Mouse (Mus musculus): Measurements from ENCODE around the gene Tlx2.

DNA sequence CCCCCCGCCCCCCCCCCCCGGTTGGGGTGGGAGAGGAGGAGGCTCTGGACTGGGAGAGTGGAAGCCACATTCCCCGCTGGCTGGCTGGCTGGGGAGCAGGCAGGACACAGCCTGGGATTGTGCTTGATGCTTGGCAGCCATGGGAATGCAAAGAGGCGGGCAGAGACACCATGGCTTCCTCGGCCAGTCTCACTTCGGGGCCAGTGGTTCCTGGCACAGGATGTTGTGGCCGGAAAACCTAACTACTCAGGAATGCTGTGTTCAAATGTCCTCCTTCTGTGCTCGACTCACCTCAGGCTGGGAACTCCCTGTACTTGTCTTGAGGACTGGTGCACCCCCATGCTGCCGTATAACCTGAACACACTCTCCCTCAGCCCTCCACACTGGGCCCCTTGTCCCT is 42.4 kb downstream of the Tlx2 start:
- TF ChIP-seq E2F4 (IDR thresholded peaks at IDR 0.05; ENCODE audit: insufficient read depth): no peak
- no peak for TF ChIP-seq POLR2A (IDR thresholded peaks at IDR 0.05; ENCODE audit: insufficient read length, low read depth)
- TF ChIP-seq MAX (IDR thresholded peaks at IDR 0.05; ENCODE audit: low read depth): no peak
- no peak for TF ChIP-seq POLR2AphosphoS2 (IDR thresholded peaks at IDR 0.05; ENCODE audit: insufficient read length, low read depth)
- no peak for TF ChIP-seq SRF (IDR thresholded peaks at IDR 0.05; ENCODE audit: control insufficient read depth, insufficient read length, low read depth)
- no peak for TF ChIP-seq TCF12 (IDR thresholded peaks at IDR 0.05; ENCODE audit: insufficient read depth, poor library complexity, severe bottlenecking)
- TF ChIP-seq TCF3 (IDR thresholded peaks at IDR 0.05; ENCODE audit: insufficient read length, low read depth): no peak
